Mouse (Mus musculus) limb, embryonic 13.5 days (tissue): ENCODE data around the gene Cdk14. TPM values are rescaled to one million over a fixed set of nuclear protein-coding genes. Genes with fewer than 3 reads are reported as not detected.

Source experiments
- ATAC-seq: fragments of 200-750 bp; cut with Nextera tagmentation; 2 replicates; pipeline ENCODE4 v1.8.0; 2017; ENCODE audit warnings: low read depth, moderate number of reproducible peaks, moderate TSS enrichment; ENCODE audit not compliant: low FRiP score
- H3K27ac ChIP-seq: fragments of 300-500 bp; sonication (generic); 2 replicates; pipeline ENCODE4 v1.5.1; 2015; ENCODE audit warnings: inconsistent platforms, mild to moderate bottlenecking, moderate library complexity
- H3K27me3 ChIP-seq: fragments of 300-500 bp; sonication (generic); 2 replicates; pipeline ENCODE4 v1.6.1; 2015; ENCODE audit warnings: mild to moderate bottlenecking, inconsistent platforms
- H3K36me3 ChIP-seq: fragments of 300-500 bp; sonication (generic); 2 replicates; pipeline ENCODE4 v1.6.1; 2015; ENCODE audit warnings: inconsistent platforms, mild to moderate bottlenecking, moderate library complexity
- H3K4me1 ChIP-seq: fragments of 300-500 bp; sonication (generic); 2 replicates; pipeline ENCODE4 v1.6.1; 2015; ENCODE audit warnings: inconsistent platforms
- H3K4me2 ChIP-seq: fragments of 300-500 bp; sonication (generic); replicated peaks from 2 replicates; pipeline ENCODE4 v1.6.1; 2015; ENCODE audit warnings: inconsistent platforms, mild to moderate bottlenecking, moderate library complexity
- H3K4me3 ChIP-seq: fragments of 300-500 bp; sonication (generic); 2 replicates; pipeline ENCODE4 v1.5.1; 2015; ENCODE audit warnings: moderate library complexity, mild to moderate bottlenecking, inconsistent platforms
- H3K9ac ChIP-seq: fragments of 300-500 bp; sonication (generic); 2 replicates; pipeline ENCODE4 v1.6.1; 2015; ENCODE audit warnings: mild to moderate bottlenecking, inconsistent platforms
- H3K9me3 ChIP-seq: fragments of 300-500 bp; sonication (generic); 2 replicates; pipeline ENCODE4 v1.6.1; 2016; ENCODE audit warnings: inconsistent platforms
- WGBS: fragments of 180-500 bp; shearing (Covaris S2); methylation state at CpG from one replicate; pipeline ENCODE4 v1.1.7; 2015; 5-methylcytosine and 5-hydroxymethylcytosine counted together
- microRNA-seq: library from miRNA; unstranded; fragments of <30 nt; microRNA quantifications from one replicate; pipeline ENCODE4, GENCODE M21; 2016
- polyA plus RNA-seq: library from polyadenylated mRNA; unstranded; fragments of >200 nt; fragmentation: Nextera tagmentation; extraction: Ambion mirVana; gene quantifications from 2 replicates; pipeline ENCODE4 v1.2.1, GENCODE M21; 2015

Gene Cdk14
- polyA plus RNA-seq, 1 experiment from 2014 or later: 23.2 TPM

DNA sequence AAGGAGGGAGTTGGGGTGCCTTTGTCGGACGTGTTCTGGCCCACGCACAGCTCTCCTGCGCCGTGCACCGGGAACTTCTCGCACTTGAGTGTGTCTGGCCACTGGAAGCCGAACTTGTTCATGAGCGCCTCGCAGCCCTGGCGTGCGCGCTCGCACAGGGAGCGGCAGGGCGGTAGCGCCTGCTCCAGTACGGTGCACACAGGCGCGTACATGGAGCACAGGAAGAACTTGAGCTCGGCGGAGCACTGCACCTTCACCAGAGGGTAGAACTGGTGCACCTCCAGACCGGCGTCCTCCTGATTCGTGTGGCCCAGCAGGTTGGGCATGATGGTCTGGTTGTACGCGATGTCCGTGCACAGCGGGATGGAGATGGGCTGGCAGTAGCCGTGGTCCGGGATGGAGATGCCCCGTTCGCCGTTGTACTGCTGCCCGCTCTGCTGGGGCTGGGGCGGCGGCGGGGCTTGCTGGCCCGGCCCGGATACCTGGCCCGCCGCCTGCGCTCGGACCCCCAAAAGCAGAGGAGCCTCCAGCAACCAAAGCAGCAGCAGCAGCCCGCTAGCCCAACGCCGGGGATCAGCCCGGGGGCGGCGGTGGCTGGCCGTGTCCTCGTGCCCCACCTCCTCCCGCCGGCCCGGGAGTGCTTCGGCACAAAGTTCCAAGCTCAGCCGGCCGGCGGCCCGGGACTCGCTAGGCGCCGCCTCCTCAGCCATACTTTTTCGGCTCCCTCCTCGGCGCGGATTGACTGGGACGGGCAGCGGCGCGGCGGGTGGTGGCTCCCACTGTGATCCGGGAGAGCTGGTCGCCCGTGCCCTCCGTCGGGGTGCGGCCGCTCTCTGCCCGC is 663.0 kb downstream of the Cdk14 start:
- Histone ChIP-seq H3K9ac (peak overlapping the region; percentile 95), H3K9me3 (no peaks in the 10 kb centered on the region), H3K27ac (peak overlapping the region; percentile 99), H3K4me3 (peak overlapping the region; percentile 91), H3K4me2 (peak overlapping the region; percentile 93), H3K36me3 (no peaks in the 10 kb centered on the region), H3K27me3 (no peaks in the 10 kb centered on the region), H3K4me1 (peaks cover 30% of the 10 kb centered on the region)
- ATAC-seq: peak; percentile 43
- WGBS: under 1% methylated on average over 80 of the region's 80 CpGs

DNA sequence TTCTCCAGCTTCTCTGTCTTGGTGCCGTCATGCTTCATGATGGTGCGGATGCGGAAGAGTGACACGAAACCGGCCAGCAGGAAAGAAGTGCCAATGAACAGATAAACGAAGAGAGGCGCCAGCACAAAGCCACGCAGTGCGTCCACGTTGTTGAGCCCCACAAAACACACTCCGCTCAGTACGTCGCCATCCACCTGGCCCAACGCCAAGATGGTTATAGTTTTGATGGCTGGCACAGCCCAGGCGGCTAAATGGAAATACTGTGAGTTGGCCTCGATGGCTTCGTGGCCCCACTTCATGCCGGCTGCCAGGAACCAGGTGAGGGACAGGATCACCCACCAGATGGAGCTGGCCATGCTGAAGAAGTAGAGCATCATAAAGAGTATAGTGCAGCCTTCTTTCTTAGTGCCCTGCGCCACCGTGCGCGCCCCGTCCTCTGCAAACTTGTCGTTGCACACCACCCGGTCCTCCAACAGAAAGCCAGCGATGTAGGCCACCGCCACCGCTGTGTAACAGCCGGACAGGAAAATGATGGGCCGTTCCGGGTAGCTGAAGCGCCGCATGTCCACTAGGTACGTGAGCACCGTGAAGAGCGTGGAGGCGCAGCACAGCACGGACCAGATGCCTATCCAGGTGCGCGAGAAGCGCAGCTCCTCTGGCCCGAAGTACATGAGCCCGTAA is 664.0 kb downstream of the Cdk14 start:
- Histone ChIP-seq H3K9ac (peak overlapping the region; percentile 95), H3K4me2 (peak overlapping the region; percentile 93), H3K9me3 (no peaks in the 10 kb centered on the region), H3K36me3 (no peaks in the 10 kb centered on the region), H3K27ac (peak overlapping the region; percentile 99), H3K4me3 (peak overlapping the region; percentile 91), H3K4me1 (peaks cover 30% of the 10 kb centered on the region), H3K27me3 (no peaks in the 10 kb centered on the region)
- ATAC-seq: peak; percentile 6; the same call in 1 of the 2 replicates
- 2% methylated on average over 43 of the region's 43 CpGs for WGBS

DNA sequence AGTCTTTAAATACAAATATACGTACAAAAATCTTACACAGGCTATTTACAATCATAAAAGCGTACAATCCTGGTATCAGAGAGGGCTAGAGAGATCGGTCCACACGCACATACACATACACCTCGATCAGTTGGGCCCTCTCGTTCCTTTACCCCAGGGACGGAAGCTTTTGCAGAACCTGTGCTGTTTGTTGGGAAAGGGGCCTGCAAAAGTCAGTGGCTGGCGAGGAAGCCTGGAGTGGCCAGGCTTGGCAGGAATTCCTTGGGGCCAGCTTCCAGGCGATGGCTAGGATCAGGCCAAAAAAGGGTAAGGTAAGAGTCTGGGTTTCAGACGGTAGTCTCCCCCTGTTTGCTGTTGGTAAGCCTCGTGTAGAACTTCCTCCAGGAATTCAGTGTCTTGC is 664.8 kb downstream of the Cdk14 start:
- Histone ChIP-seq H3K36me3 (no peaks in the 10 kb centered on the region), H3K4me2 (peak overlapping the region; percentile 93), H3K4me1 (peaks cover 30% of the 10 kb centered on the region), H3K27ac (peak overlapping the region; percentile 15; the same call in 1 of the 2 replicates), H3K9ac (peak overlapping the region; percentile 95), H3K9me3 (no peaks in the 10 kb centered on the region), H3K27me3 (no peaks in the 10 kb centered on the region), H3K4me3 (peak overlapping the region; percentile 91)
- WGBS: 23% methylated on average over 11 of the region's 11 CpGs
- no peak for ATAC-seq

DNA sequence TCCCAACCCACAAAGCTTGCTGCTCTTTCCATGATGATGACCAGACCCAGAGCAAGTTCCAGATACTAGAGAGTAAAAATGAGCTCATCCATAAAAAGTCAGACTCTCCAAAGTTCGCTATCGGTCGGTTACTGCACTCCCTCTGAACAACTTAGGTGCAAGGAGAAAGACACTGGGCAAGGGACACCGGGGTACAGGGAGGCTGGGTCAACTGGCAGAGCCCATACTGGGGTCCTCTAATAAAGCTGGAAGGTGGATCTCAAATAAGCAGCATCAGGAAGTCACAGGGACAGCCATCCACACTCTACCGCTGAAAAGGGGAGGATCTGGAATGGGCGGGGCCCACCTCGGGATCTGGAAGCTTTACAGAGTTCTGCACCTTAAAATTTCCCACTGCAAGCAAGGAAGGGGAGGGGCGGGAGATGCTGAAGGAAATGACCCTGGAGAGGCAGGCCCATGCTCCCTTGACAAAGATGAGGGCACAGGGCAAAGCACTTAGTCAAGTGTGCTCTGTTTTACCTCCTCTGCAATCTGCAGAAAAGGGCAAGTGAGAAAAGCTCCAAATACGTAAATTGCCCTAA is 665.3 kb downstream of the Cdk14 start:
- Histone ChIP-seq H3K27me3 (no peaks in the 10 kb centered on the region), H3K27ac (no peak overlapping the region), H3K4me1 (peaks cover 30% of the 10 kb centered on the region), H3K4me2 (peak overlapping the region; percentile 93), H3K4me3 (peak overlapping the region; percentile 91), H3K36me3 (no peaks in the 10 kb centered on the region), H3K9me3 (no peaks in the 10 kb centered on the region), H3K9ac (peak overlapping the region; percentile 95)
- ATAC-seq: no peak
- 15% methylated on average over 9 of the region's 9 CpGs for WGBS

Small RNA genes within 50 kb of the gene (microRNA-seq; reads per million reads assigned to microRNA genes)
- gene Gm25037: not detected
- not detected for gene Gm44483

Other genes starting within 250 kb of the Cdk14 start
- gene 1700015F17Rik, start 58.8 kb upstream of the Cdk14 start, polyA plus RNA-seq: not detected in 2 replicates
- 21.9 TPM in 2 replicates for gene Cldn12, start 94.6 kb upstream of the Cdk14 start, polyA plus RNA-seq
- 25.0 and 29.2 TPM in 2 replicates for gene Gtpbp10, start 139.2 kb upstream of the Cdk14 start, polyA plus RNA-seq
- 0.78 and 0.79 TPM in 2 replicates for gene Gm8773, start 153.5 kb upstream of the Cdk14 start, polyA plus RNA-seq
- 2.5 and 2.7 TPM in 2 replicates for gene Cfap69, start 243.9 kb upstream of the Cdk14 start, polyA plus RNA-seq